Mouse (Mus musculus): ENCODE data around the gene Chst15. TPM values are rescaled to one million over a fixed set of nuclear protein-coding genes. Genes with fewer than 3 reads are reported as not detected.

Gene Chst15
- total RNA-seq, 2 experiments from 2014 or later, result 38.5 to 39.6 TPM

Other genes with a start within 250 kb of the Chst15 start
- 1 to 10 TPM; 3.0 to 5.4 TPM for gene Cpxm2, start 162.5 kb downstream of the Chst15 start, total RNA-seq (2021)

Data from left cerebral cortex, adult 18-20 months (tissue).